Mouse (Mus musculus) intestine, embryonic 15.5 days (tissue): ENCODE results near the gene Zfp653. TPM values are rescaled to one million over a fixed set of nuclear protein-coding genes. Genes with fewer than 3 reads are reported as not detected.

Experiments
- polyA plus RNA-seq: library from polyadenylated mRNA; unstranded; fragments of >200 nt; fragmentation: Nextera tagmentation; extraction: Ambion mirVana; gene quantifications from 2 replicates; pipeline ENCODE4 v1.2.1, GENCODE M21; 2015

Zfp653 gene
- polyA plus RNA-seq, 1 experiment from 2014 or later, result 9.7 TPM

Other genes starting within 250 kb of the Zfp653 start
- gene Angptl8, start 235.9 kb downstream of the Zfp653 start, polyA plus RNA-seq, result 8.2 and 12.0 TPM in 2 replicates
- gene Dock6, start 218.7 kb downstream of the Zfp653 start, polyA plus RNA-seq, result 26.9 and 30.7 TPM in 2 replicates
- 34.6 and 41.9 TPM in 2 replicates for gene Rab3d, start 153.2 kb downstream of the Zfp653 start, polyA plus RNA-seq
- gene Ccdc159, start 143.9 kb downstream of the Zfp653 start, polyA plus RNA-seq, result 3.1 and 4.2 TPM in 2 replicates
- gene Tmem205, start 143.8 kb downstream of the Zfp653 start, polyA plus RNA-seq, result 71.7 and 81.7 TPM in 2 replicates
- gene Plppr2, start 134.3 kb downstream of the Zfp653 start, polyA plus RNA-seq, result 6.9 and 7.0 TPM in 2 replicates
- 5.2 and 5.7 TPM in 2 replicates for gene Swsap1, start 115.6 kb downstream of the Zfp653 start, polyA plus RNA-seq
- gene Epor, start 107.9 kb downstream of the Zfp653 start, polyA plus RNA-seq, result 4.0 and 4.3 TPM in 2 replicates
- gene Rgl3, start 81.9 kb downstream of the Zfp653 start, polyA plus RNA-seq, result 1.6 and 1.7 TPM in 2 replicates
- 0.25 and 0.50 TPM in 2 replicates for gene Ccdc151, start 68.7 kb downstream of the Zfp653 start, polyA plus RNA-seq
- gene Prkcsh, start 68.6 kb downstream of the Zfp653 start, polyA plus RNA-seq, result 105 and 122 TPM in 2 replicates
- 2.8 and 2.9 TPM in 2 replicates for gene Elavl3, start 19.4 kb downstream of the Zfp653 start, polyA plus RNA-seq
- gene Gm49318, start 117 bp downstream of the Zfp653 start, polyA plus RNA-seq, result not detected in 2 replicates
- 44.4 and 50.0 TPM in 2 replicates for gene Ecsit, start 14.1 kb upstream of the Zfp653 start, polyA plus RNA-seq
- 281 and 303 TPM in 2 replicates for gene Cnn1, start 27.8 kb upstream of the Zfp653 start, polyA plus RNA-seq
- 143 and 157 TPM in 2 replicates for gene Elof1, start 45.8 kb upstream of the Zfp653 start, polyA plus RNA-seq
- gene Acp5, start 64.3 kb upstream of the Zfp653 start, polyA plus RNA-seq, result 39.0 and 49.8 TPM in 2 replicates
- gene Pigyl, start 85.5 kb upstream of the Zfp653 start, polyA plus RNA-seq, result 88.6 and 90.0 TPM in 2 replicates
- gene Zfp872, start 116.7 kb upstream of the Zfp653 start, polyA plus RNA-seq, result 0.29 and 0.90 TPM in 2 replicates
- gene Zfp809, start 154.3 kb upstream of the Zfp653 start, polyA plus RNA-seq, result 19.3 and 23.6 TPM in 2 replicates
- 4.2 and 4.3 TPM in 2 replicates for gene Zfp599, start 188.5 kb upstream of the Zfp653 start, polyA plus RNA-seq
- 12.4 and 13.3 TPM in 2 replicates for gene Zfp810, start 236.3 kb upstream of the Zfp653 start, polyA plus RNA-seq